Mouse (Mus musculus) left cerebral cortex, adult 9 months (tissue): ENCODE measurements at regions not wholly inside any gene's neighbourhood (a gene's known extent, or its start where the extent isn't known, plus 50 kb on each side); places are given as distances from the start of the nearest gene placed in this dataset.

Experiments used
- DNase-seq, 2 experiments: peaks; one replicate each; pipeline ENCODE4 v3.0.0; 2022; ENCODE audit warnings: low spot score in 2 of 2

- DNase-seq, result no peak
Observed at GRCm38 (mm10) chr11:64655162-64655561, 218.7 kb upstream of the F930015N05Rik start.

GRCm38 (mm10) chr11:64663166-64663565 is 226.7 kb upstream of the F930015N05Rik start:
- DNase-seq, result no peak

- no peak for DNase-seq
Observed at GRCm38 (mm10) chr11:64667010-64667409, 230.6 kb upstream of the F930015N05Rik start.

GRCm38 (mm10) chr11:64667521-64667920 is 231.1 kb upstream of the F930015N05Rik start:
- DNase-seq, result no peak

GRCm38 (mm10) chr11:64671898-64672297 is 235.4 kb upstream of the F930015N05Rik start:
- no peak for DNase-seq

GRCm38 (mm10) chr11:64673546-64673945 is 237.1 kb upstream of the F930015N05Rik start:
- no peak for DNase-seq

GRCm38 (mm10) chr11:64703776-64704175 is 267.3 kb upstream of the F930015N05Rik start:
- no peak for DNase-seq

- no peak for DNase-seq
Observed at GRCm38 (mm10) chr11:64711801-64712200, 267.0 kb upstream of the Elac2 start.

GRCm38 (mm10) chr11:64715182-64715581 is 263.7 kb upstream of the Elac2 start:
- DNase-seq, result no peak

- peak; percentile 20 to 82 for DNase-seq
Observed at GRCm38 (mm10) chr11:64718316-64719085, 260.3 kb upstream of the Elac2 start.

- DNase-seq, result no peak
Observed at GRCm38 (mm10) chr11:64726249-64726648, 252.6 kb upstream of the Elac2 start.

GRCm38 (mm10) chr11:64727841-64728421 is 250.9 kb upstream of the Elac2 start:
- no peak for DNase-seq

GRCm38 (mm10) chr11:64738948-64739347 is 239.9 kb upstream of the Elac2 start:
- no peak for DNase-seq

- DNase-seq, result peak in 1 of 2 experiments; percentile 2
Observed at GRCm38 (mm10) chr11:64743753-64744152, 235.1 kb upstream of the Elac2 start.

- no peak for DNase-seq
Observed at GRCm38 (mm10) chr11:64746146-64746545, 232.7 kb upstream of the Elac2 start.

GRCm38 (mm10) chr11:64749976-64750375 is 228.9 kb upstream of the Elac2 start:
- no peak for DNase-seq

GRCm38 (mm10) chr11:64752299-64752698 is 226.5 kb upstream of the Elac2 start:
- DNase-seq, result no peak

GRCm38 (mm10) chr11:64752816-64753215 is 226.0 kb upstream of the Elac2 start:
- no peak for DNase-seq

- DNase-seq, result no peak
Observed at GRCm38 (mm10) chr11:64754076-64754475, 224.8 kb upstream of the Elac2 start.

- no peak for DNase-seq
Observed at GRCm38 (mm10) chr11:64755563-64755962, 223.3 kb upstream of the Elac2 start.

- DNase-seq, result no peak
Observed at GRCm38 (mm10) chr11:64760626-64761025, 218.2 kb upstream of the Elac2 start.

- no peak for DNase-seq
Observed at GRCm38 (mm10) chr11:64762755-64763154, 216.1 kb upstream of the Elac2 start.

GRCm38 (mm10) chr11:64764056-64764455 is 214.8 kb upstream of the Elac2 start:
- no peak for DNase-seq
